Mouse (Mus musculus): Measurements from ENCODE around the gene Gm20696.

Gene Gm20696

DNA sequence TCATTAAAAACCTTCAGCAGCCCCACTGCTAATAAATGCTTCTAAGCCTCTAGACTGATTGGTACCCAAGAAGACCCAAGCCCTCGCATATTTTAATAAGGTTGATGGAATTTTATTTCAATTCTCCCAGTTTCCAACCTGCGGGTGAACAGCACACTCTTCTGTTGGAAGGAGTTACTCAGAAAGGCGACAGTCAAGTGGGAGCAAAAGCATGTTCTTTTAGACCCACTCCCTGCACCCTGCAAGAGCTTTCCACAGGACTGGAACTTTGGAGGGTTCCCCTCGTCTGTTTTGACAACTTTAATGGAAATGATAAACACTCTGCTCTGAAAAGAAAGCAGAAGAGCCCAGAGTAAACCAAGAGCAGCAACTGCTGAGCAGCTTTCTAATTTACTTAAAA lies 401.4 kb downstream of the Gm20696 start:
- DNase-seq (ENCODE audit: low read depth, low spot score), result peak; percentile 29

DNA sequence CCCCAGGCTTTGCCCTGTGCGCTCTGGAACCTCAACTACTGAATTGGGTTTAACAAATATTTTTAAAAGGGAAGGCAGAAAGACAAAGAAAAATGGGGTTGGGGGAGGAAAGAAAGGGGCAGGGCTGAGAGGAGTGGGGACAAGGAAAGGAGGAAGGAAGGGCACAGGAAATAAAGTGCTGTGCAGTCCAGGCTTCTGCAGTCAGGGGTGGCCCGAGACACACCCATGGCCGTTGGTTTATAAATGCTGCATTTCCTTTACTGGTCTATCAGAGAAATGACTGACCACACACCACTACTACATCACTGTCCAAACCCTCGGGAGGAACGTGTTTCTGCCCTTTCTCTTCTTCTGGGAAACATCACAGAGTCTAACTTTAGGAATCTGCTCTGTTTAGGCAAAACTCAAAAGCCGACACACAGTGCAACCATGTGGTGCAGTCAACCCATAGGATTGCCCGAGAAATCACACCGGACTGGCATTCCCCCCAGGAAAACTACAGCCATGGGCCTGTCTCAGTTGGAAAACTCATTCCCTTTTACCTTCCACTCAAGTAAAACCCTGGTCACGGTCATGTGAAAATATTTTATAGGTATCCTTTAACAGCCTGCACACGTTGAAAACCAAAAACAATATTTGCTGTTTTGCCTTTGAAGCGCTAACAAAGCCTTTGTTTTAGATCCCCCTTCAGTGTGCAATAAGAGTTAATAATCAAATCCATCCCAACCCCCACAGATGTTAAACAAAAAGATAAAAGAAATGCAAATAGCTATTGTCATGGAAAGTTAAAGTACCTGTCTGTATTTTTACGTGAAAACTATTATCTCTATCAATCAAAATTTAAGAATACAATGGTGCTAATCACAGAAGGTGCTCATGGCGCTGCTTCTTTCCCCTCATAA lies 402.2 kb downstream of the Gm20696 start:
- DNase-seq (ENCODE audit: low read depth, low spot score), result peak; percentile 51

DNA sequence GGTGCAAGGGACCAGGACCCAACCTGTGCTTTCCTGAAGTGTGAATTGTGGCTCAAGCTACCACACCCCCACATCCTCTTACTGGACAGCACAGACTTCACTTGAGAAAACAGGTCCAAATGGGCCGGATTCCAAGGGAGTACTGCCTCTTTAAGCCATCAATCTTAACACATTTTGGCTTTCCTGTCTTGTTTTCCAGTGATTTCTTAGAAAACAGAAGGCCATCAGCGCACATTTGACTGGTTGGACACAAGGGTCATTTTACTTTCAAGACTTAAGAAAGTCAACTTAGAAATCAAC lies 402.8 kb downstream of the Gm20696 start:
- DNase-seq (ENCODE audit: low read depth, low spot score), result no peak

GRCm38 (mm10) chr6:99263061-99263885 lies 403.3 kb downstream of the Gm20696 start:
- DNase-seq (ENCODE audit: low read depth, low spot score), result peak; percentile 61

DNA sequence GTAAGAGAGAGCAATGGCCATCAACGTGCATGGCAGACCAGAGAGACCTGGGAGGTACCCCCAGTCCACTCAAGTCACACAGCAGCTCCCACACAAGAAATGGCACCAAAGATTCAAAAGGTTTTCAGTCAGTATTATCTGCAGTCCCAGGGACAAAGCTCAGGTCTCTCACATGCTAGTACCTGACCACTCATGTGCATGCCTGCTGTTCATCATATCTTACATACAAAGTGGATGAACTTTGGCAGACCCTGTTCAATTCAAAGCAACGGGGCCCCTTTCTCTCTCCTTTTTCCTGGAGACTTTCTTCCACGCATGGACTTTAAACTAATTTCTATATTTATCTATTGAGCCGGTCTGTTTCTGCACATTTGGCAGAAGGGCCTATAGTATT lies 404.9 kb downstream of the Gm20696 start:
- DNase-seq (ENCODE audit: low read depth, low spot score), result no peak

GRCm38 (mm10) chr6:99260941-99261736 lies 405.5 kb downstream of the Gm20696 start:
- DNase-seq (ENCODE audit: low read depth, low spot score), result peak; percentile 83

GRCm38 (mm10) chr6:99258346-99258745 lies 408.3 kb downstream of the Gm20696 start:
- peak; percentile 51 for DNase-seq (ENCODE audit: low read depth, low spot score)

DNA sequence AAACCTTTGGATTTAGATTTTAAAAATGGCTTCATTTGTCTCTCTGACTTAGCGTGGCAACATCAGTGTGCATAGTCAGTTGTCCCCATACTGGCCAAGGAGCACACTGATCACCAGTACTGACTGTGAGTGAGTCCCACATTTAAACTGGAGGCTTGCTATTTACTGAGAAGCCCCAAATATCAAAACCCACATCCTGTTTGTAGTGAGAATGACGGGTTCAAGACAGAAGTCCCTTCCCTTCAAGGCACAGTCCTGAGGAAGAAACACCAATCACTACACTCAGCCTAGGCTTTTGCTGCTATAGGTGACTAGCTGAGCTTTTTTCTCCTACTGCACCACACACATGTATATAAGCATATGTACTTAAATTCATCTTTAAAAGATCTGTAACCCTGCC lies 408.9 kb downstream of the Gm20696 start:
- peak; percentile 60 for DNase-seq (ENCODE audit: low read depth, low spot score)

GRCm38 (mm10) chr6:99253331-99253730 lies 413.3 kb downstream of the Gm20696 start:
- no peak for DNase-seq (ENCODE audit: low read depth, low spot score)

- DNase-seq (ENCODE audit: low read depth, low spot score), result no peak
These were observed 413.8 kb downstream of the Gm20696 start for GRCm38 (mm10) chr6:99252816-99253215.

DNA sequence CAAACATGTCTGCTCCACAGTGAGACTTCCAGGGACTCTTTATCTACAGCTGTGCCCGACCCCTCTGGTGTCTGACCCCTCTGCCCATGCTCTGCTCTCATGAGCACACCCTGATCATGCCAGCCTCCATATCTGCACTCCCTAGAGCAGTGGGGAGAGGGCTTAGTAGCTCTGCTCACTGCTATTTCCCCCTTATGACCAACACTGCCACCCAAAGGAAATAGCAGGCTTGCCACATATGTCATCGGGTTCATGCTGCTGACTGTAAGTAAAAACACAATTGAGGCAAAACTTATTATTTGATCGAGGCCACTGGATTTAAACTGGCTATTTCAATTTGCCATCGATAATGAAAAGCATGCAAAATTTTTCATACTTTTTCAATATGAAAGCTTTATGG lies 414.7 kb downstream of the Gm20696 start:
- DNase-seq (ENCODE audit: low read depth, low spot score), result peak; percentile 62

DNA sequence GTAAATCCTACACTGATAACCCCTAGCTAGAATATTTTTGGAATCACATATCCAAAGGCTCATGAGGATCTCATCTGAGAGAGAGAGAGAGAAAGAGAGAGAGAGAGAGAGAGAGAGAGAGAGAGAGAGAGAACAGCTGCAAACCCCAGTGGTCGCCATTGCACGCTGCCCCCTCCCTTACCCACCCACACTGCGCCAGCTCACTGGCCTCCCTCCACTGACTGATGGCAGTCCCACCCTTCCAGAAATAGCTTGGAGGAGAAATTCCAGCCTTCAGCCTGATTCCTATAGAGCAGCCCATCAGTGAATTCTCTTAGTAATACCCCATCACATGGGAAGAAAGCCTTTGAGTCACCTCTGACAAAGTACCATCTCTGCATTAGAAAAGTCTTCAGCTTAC lies 415.4 kb downstream of the Gm20696 start:
- no peak for DNase-seq (ENCODE audit: low read depth, low spot score)

GRCm38 (mm10) chr6:99249496-99250030 lies 417.0 kb downstream of the Gm20696 start:
- DNase-seq (ENCODE audit: low read depth, low spot score), result no peak

- no peak for DNase-seq (ENCODE audit: low read depth, low spot score)
These were observed 418.2 kb downstream of the Gm20696 start for GRCm38 (mm10) chr6:99248396-99248795.

DNA sequence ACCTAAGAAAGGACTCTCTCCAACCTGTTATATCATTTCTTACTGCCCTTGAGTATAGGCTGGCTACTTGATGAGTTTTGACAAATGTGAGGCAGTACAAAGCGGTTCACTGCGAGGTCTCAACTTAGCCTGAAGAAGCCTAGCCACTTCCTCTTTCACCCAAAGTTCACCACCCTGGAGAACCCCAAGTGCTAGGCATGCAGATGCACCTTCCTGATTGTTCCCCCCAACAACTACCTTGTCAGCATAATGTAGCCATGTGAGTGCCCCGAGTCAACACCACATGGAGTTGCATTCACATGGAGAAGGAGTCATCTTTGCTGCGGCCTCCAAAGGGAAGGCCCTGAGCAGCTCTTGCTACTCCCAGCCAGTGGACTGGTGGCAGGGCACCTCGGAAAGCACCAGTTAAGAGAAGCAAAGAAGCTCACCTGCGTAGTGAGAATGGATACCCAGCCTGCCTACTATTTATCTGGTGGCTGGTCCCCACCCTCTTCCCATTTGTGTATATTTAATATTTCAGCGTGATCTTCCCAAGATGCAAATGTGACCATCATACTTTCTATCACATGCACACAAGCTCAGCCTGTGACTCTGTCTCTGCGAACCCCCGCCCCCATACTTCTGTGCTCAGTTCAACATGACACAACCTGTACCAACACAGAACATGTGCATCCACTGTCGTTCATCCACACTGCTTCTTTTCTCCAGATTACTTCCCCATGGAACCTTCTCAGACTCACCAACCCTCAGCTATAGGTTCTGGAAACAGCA lies 424.8 kb downstream of the Gm20696 start:
- DNase-seq (ENCODE audit: low read depth, low spot score), result peak; percentile 57

DNA sequence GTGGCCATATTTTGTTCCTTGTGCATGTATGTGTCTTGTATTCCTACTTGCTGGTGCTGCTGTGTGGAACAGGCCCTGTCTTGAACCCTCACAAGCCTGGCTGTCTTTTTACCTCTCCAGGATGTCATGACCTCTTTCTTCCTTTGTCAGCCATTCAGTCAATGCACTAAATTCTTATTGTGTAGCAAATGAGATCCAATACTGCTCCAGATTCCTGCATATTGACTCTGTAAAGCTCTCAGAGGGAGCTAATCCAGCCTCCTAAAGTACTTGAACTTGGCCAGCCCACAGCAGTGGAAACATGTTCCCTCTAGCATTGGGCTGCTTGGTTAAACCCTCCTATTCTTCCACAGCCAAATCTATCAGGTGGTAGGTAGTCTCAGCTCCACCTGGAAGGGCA lies 425.8 kb downstream of the Gm20696 start:
- DNase-seq (ENCODE audit: low read depth, low spot score), result no peak

- DNase-seq (ENCODE audit: low read depth, low spot score), result no peak
These were observed 431.0 kb downstream of the Gm20696 start for GRCm38 (mm10) chr6:99235588-99235987.

DNA sequence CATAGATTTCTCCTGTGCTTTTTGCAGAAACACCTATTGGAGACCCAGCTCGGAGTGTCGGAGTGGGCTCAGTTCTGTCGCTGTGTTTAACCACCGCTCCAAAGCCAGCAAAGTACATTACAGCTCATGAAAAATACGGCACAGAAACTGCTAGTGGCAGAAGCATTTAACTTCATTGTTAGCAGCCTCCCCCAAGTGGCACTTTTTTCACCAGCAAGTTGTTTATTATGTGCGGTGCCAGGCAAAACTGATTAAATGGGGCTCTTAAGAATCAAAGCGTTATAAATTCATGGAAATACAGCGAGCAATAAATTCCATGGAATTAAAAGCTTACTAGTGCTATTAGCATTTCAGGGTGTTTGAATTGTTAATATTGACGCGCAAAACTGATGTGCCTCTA lies 433.2 kb downstream of the Gm20696 start:
- no peak for DNase-seq (ENCODE audit: low read depth, low spot score)

- DNase-seq (ENCODE audit: low read depth, low spot score), result no peak
These were observed 438.2 kb downstream of the Gm20696 start for GRCm38 (mm10) chr6:99228336-99228870.

- DNase-seq (ENCODE audit: low read depth, low spot score), result peak; percentile 13
These were observed 445.4 kb downstream of the Gm20696 start for GRCm38 (mm10) chr6:99221147-99221546.

GRCm38 (mm10) chr6:99220472-99220871 lies 446.1 kb downstream of the Gm20696 start:
- DNase-seq (ENCODE audit: low read depth, low spot score), result peak; percentile 75
